Mouse (Mus musculus) ES-Bruce4 (cell line): ENCODE results near the gene Adsl. TPM values are rescaled to one million over a fixed set of nuclear protein-coding genes. Genes with fewer than 3 reads are reported as not detected.

Source experiments
- H3K27ac ChIP-seq: 2 replicates; pipeline ENCODE4 v1.5.1; 2012; ENCODE audit warnings: low read length, inconsistent platforms; ENCODE audit not compliant: insufficient read depth
- H3K27me3 ChIP-seq: 2 replicates; pipeline ENCODE4 v1.6.1; 2012; ENCODE audit warnings: mild to moderate bottlenecking, low read length, inconsistent platforms; ENCODE audit not compliant: control insufficient read depth, poor library complexity, insufficient read depth, severe bottlenecking
- H3K36me3 ChIP-seq: 2 replicates; pipeline ENCODE4 v1.6.1; 2012; ENCODE audit warnings: inconsistent platforms, mild to moderate bottlenecking, low read length, moderate library complexity; ENCODE audit not compliant: control insufficient read depth, poor library complexity, insufficient read depth, severe bottlenecking
- H3K4me1 ChIP-seq: one replicate; pipeline ENCODE4 v1.8.1; 2011; ENCODE audit warnings: low read length; ENCODE audit not compliant: control insufficient read depth, insufficient read depth
- H3K4me3 ChIP-seq: 2 replicates; pipeline ENCODE4 v1.5.1; 2011; ENCODE audit warnings: low read depth, mild to moderate bottlenecking, low read length
- H3K9ac ChIP-seq: 2 replicates; pipeline ENCODE4 v1.6.1; 2012; ENCODE audit warnings: low read depth, mild to moderate bottlenecking, inconsistent platforms; ENCODE audit not compliant: poor library complexity, severe bottlenecking
- H3K9me3 ChIP-seq: replicated peaks from 2 replicates; pipeline ENCODE4 v1.6.1; 2012; ENCODE audit warnings: mild to moderate bottlenecking, low read length, inconsistent platforms; ENCODE audit not compliant: control insufficient read depth, poor library complexity, insufficient read depth, severe bottlenecking
- CTCF ChIP-seq: IDR thresholded peaks from one replicate; pipeline ENCODE4 v1.8.1; 2011; ENCODE audit warnings: low read depth, low read length
- EP300 ChIP-seq: IDR thresholded peaks from 2 replicates; pipeline ENCODE4 v1.6.1; 2011; ENCODE audit warnings: low read depth, low read length; ENCODE audit not compliant: insufficient read depth
- POLR2A ChIP-seq: IDR thresholded peaks from one replicate; pipeline ENCODE4 v1.8.1; 2011; ENCODE audit warnings: low read length; ENCODE audit not compliant: insufficient read depth
- polyA plus RNA-seq: library from polyadenylated mRNA; stranded (reverse); fragments of >200 nt; gene quantifications from 2 replicates; pipeline ENCODE4 v1.2.4, GENCODE M21; 2011; ENCODE audit warnings: low read depth; ENCODE audit not compliant: missing spikeins, insufficient read depth, insufficient read length

Gene Adsl
- polyA plus RNA-seq, 1 experiment = 77.6 TPM

DNA sequence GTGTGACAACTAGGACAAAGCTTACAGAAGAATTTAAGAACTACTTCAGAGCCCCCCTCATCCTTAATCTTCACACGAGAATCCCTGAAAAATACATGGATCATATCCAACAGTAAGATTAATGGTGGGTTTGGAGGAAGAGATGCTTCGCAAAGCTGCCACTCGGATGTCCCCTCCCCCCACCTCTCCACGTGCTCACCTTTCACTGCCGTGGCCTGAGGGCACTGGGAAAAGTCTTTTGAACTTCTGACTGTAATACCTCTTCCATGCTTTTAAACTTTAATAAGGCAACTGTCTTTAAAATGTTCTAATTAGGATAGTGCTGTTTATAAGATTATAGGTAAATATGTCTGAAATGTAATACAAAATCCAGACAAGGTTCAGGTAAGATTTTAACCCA lies 26.0 kb downstream of the Adsl start:
- Histone ChIP-seq H3K27me3 (no peaks in the 10 kb centered on the region), H3K9ac (no peak overlapping the region), H3K4me3 (no peak overlapping the region), H3K36me3 (peaks cover 5% of the 10 kb centered on the region; the same call in 1 of the 2 replicates), H3K9me3 (no peaks in the 10 kb centered on the region), H3K4me1 (no peaks in the 10 kb centered on the region), H3K27ac (no peak overlapping the region)
- TF ChIP-seq EP300 (no peak), POLR2A (no peak), CTCF (no peak)

DNA sequence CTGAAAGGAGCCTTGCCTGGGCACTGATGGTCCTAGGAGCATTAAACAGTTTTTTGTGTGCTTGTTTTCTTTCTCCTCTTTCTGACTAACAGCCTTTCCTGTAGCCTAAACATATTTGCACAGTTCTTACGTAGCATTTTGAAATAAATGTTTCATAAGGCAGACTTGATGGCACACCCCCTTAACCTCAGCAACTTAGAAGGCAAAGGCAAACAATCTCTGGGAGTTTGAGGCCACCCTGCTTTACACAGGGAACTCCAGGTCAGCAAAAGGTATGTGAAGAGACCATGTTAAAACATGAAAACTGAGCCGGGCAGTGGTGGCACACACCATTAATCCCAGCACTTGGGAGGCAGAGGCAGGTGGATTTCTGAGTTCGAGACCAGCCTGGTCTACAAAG lies 27.4 kb downstream of the Adsl start:
- Histone ChIP-seq H3K4me1 (no peaks in the 10 kb centered on the region), H3K27ac (no peak overlapping the region), H3K9ac (no peak overlapping the region), H3K27me3 (no peaks in the 10 kb centered on the region), H3K9me3 (no peaks in the 10 kb centered on the region), H3K4me3 (no peak overlapping the region), H3K36me3 (no peaks in the 10 kb centered on the region)
- TF ChIP-seq CTCF = no peak
- no peak for TF ChIP-seq EP300
- TF ChIP-seq POLR2A = no peak

DNA sequence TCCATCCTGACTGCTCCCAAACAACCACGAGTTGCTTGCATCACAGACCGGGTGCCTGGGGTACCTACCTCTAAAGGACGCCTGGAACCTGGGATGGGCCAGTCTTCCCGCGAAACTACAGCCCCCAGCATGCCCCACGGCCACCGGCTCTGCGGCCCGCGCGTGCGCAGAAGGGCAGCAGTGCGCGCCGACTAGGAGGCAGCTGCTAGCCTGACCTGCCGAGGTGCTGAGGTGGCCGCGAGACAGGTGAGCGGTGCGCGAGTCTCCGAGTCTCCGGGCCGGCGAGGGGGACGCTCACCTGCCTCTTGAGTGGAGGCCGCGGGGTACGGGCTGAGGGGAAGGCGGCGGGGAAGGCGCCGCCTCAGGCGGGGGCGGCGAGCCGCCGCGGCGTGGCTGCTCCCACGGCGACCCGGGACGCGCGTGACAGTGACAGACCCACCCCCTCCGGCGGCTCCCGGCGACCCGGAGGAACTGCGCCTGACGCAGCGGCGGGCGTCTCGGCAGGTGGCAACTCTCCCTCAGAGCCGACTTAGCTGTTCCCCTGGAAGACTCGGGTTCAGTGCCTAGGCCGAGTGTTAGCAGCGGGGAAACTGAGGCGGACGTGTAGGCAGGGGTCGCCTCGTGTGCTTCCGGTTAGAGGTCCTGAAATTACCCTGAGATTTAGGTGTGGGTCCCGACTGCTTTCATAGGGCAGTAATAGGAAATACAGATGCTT lies 29.5 kb downstream of the Adsl start, which contains the start of gene Sgsm3:
Gene Sgsm3, plus strand, starts transcription at position 146 of the 715 bp plus-strand sequence.
- Histone ChIP-seq H3K36me3 (no peaks in the 10 kb centered on the region), H3K9me3 (no peaks in the 10 kb centered on the region), H3K4me3 (peak within 1 kb of the TSS; percentile 76), H3K27me3 (no peaks in the 10 kb centered on the region), H3K4me1 (no peaks in the 10 kb centered on the region), H3K27ac (no peak within 1 kb of the TSS), H3K9ac (peak within 1 kb of the TSS; percentile 86)
- TF ChIP-seq POLR2A (no peak), CTCF (no peak), EP300 (no peak)

DNA sequence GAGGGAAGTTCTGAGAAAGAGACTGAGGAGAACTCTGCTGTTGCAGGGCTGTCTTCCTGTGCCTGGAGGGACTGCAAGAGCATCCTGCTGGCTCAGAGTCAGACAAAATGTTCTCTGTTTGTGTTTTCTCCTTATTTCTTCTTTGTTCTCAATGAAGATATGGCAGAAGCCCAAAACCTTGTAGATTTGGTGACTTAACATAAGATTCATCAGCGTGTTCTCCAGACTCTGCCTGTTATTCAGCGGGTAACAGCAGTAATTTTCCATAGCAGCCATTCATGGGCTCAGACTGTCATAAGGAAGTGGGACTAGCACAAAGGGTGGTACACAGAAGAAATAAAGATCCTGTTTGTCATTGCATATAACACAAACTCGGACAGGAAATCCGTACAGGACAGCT lies 31.3 kb downstream of the Adsl start:
- Histone ChIP-seq H3K9me3 (no peaks in the 10 kb centered on the region), H3K36me3 (no peaks in the 10 kb centered on the region)
- no peak for TF ChIP-seq CTCF
- no peak for TF ChIP-seq EP300
- no peak for TF ChIP-seq POLR2A

DNA sequence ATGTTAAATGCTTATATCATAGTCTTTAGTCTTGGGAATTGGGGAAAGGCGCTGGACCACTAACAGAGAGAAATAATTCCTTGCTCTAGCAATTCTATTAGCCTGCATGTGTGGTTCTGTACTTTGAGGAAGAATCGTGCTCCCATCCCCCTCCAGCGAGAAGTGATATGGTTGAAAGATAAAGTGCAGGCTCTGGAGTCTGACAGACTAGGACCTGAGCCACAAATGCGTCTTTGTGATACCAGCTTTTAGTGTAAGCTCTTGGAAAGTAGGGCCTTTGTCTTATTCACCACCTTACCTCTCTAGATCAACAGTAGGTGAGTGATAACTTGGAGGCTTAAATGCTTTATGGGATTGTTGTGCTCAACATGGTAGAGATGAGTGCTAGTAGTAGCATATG lies 32.9 kb downstream of the Adsl start:
- TF ChIP-seq CTCF (no peak), POLR2A (no peak), EP300 (no peak)
- Histone ChIP-seq H3K9ac (no peak overlapping the region), H3K9me3 (no peaks in the 10 kb centered on the region), H3K4me1 (no peaks in the 10 kb centered on the region), H3K27ac (no peak overlapping the region), H3K4me3 (no peak overlapping the region), H3K36me3 (no peaks in the 10 kb centered on the region), H3K27me3 (no peaks in the 10 kb centered on the region)

More for the DNA sequence above, 31.3 kb downstream of the Adsl start:
- Histone ChIP-seq H3K4me3 (no peak overlapping the region), H3K9ac (no peak overlapping the region), H3K27me3 (no peaks in the 10 kb centered on the region), H3K27ac (no peak overlapping the region), H3K4me1 (no peaks in the 10 kb centered on the region)

DNA sequence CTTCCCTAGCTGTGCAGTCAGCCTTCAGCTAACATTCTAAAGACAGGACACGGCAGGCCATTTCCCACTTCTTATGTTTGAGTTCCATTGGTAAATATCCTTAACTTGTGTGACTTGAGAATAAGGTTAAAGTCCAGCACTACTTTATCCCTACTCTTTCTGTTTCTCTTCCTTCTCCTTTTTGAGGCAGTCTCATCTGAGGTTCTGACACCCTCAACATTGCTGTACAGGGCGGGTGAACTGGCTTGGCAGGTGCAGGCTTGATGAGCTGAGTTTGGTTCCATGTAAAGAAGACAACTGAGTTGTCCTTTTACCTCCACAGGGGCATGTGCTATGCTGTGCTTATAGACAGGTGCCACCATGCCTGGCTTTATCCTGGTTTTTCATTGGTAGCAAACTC lies 35.0 kb downstream of the Adsl start:
- Histone ChIP-seq H3K4me1 (no peaks in the 10 kb centered on the region), H3K27me3 (no peaks in the 10 kb centered on the region), H3K36me3 (no peaks in the 10 kb centered on the region), H3K4me3 (no peak overlapping the region), H3K27ac (no peak overlapping the region), H3K9ac (no peak overlapping the region), H3K9me3 (no peaks in the 10 kb centered on the region)
- TF ChIP-seq EP300 (no peak), POLR2A (no peak), CTCF (no peak)
